Comparison of ENCODE assay signal across 8 mouse cellular contexts in the genomic region with DNA sequence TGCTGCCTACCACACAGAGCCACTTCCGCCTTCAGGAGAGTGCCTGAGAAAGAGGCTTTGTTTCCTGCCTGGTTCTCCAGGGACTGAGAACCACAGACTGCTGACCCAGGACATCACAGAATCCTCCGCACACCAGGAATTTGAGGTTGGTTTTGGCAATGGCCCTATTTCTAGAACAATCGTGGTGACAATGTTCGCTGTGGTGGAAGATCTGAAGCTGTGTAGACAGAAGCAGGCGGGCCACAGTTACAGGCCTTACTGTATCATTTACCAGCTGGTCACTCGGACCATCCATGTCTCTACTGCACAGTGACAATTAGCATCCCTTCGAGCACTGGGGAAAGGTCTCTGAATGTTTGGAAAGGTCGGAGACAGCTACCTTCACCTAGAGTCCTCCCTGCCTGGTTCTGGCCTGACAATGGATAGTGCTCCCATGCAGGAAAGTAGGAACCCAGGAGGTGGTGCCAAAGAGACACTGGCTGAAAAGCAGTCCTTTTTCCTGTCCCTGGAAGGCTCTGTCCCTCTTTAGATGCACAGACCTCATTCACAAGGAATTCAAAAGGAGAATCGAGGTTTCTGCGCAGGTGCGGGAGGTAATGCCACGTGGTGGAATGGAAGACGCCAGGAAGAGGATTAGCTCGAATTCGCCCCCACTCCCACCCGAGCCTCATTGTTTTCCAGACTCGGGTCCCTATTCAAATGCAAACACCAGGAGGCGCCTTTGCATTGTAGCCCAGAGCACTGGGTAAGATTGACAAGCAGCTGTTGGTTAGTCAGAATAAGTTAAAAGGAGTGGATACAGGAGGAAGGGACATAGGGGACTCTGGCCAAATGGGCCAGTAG. TPM values are rescaled to one million over a fixed set of nuclear protein-coding genes. Genes with fewer than 3 reads are reported as not detected.
DNase-seq lines count a peak whose midpoint lies in the region; ATAC-seq and TF ChIP-seq lines count a peak whose summit lies in the region.

No protein-coding gene starts in this region.

- no peaks in the 10 kb centered on the region for H3K79me2 ChIP-seq in liver, adult 2 months (ENCODE audit: control insufficient read depth, insufficient read depth, low read length)

- peak; percentile 20 for DNase-seq in thymus, postnatal 4 days
- no peak for DNase-seq in thymus, postnatal 36 days
- DNase-seq in cerebellum, postnatal 25 days: peak; percentile 64 to 72
- DNase-seq in heart, embryonic 10.5 days (ENCODE audit: low spot score): no peak
- peak; percentile 19 for DNase-seq in liver, adult 2 months (ENCODE audit: extremely low read depth, low read depth, low spot score)
- no peak for DNase-seq in natural killer cell, adult 2 months (ENCODE audit: low spot score in 2 of 2)

- 30% methylated on average over 18 of the region's 18 CpGs for WGBS in heart, embryonic 10.5 days
- 34% methylated on average over 18 of the region's 18 CpGs for WGBS in kidney, embryonic 16.5 days
- 34% methylated on average over 18 of the region's 18 CpGs for WGBS in liver, adult 2 months
- WGBS in neural tube, embryonic 15.5 days: 28% methylated on average over 18 of the region's 18 CpGs

- H3K36me3 ChIP-seq in heart, embryonic 10.5 days: no peaks in the 10 kb centered on the region
- no peaks in the 10 kb centered on the region for H3K36me3 ChIP-seq in kidney, embryonic 16.5 days (ENCODE audit: insufficient read depth, low read length)
- no peaks in the 10 kb centered on the region for H3K36me3 ChIP-seq in liver, adult 2 months (ENCODE audit: control insufficient read depth, insufficient read depth, low read length)
- no peaks in the 10 kb centered on the region for H3K36me3 ChIP-seq in neural tube, embryonic 15.5 days

- H3K27me3 ChIP-seq in heart, embryonic 10.5 days (ENCODE audit: insufficient read depth, poor library complexity, severe bottlenecking): peaks cover 33% of the 10 kb centered on the region; the same call in 1 of the 2 replicates
- H3K27me3 ChIP-seq in kidney, embryonic 16.5 days (ENCODE audit: insufficient read depth, low read length): peaks cover 15% of the 10 kb centered on the region
- H3K27me3 ChIP-seq in liver, adult 2 months (ENCODE audit: control insufficient read depth, insufficient read depth, low read length): peaks cover 3% of the 10 kb centered on the region; the same call in 1 of the 2 replicates
- H3K27me3 ChIP-seq in neural tube, embryonic 15.5 days (replicated peaks): peaks cover 32% of the 10 kb centered on the region

- H3K4me2 ChIP-seq in kidney, embryonic 16.5 days (replicated peaks; ENCODE audit: low read depth, low read length): peak overlapping the region; percentile 44
- peak overlapping the region; percentile 49 for H3K4me2 ChIP-seq in neural tube, embryonic 15.5 days

- H3K9me3 ChIP-seq in heart, embryonic 10.5 days: no peaks in the 10 kb centered on the region
- H3K9me3 ChIP-seq in kidney, embryonic 16.5 days (ENCODE audit: low read length): no peaks in the 10 kb centered on the region
- no peaks in the 10 kb centered on the region for H3K9me3 ChIP-seq in neural tube, embryonic 15.5 days (replicated peaks)

- H3K4me1 ChIP-seq in heart, embryonic 10.5 days: peaks cover 18% of the 10 kb centered on the region
- peaks cover 10% of the 10 kb centered on the region for H3K4me1 ChIP-seq in kidney, embryonic 16.5 days (ENCODE audit: insufficient read depth, low read length)
- no peaks in the 10 kb centered on the region for H3K4me1 ChIP-seq in liver, adult 2 months (ENCODE audit: control insufficient read depth, insufficient read depth, low read length)
- H3K4me1 ChIP-seq in neural tube, embryonic 15.5 days: peaks cover 21% of the 10 kb centered on the region

- peak; percentile 44 for TF ChIP-seq CTCF in liver, adult 2 months (IDR thresholded peaks at IDR 0.05; ENCODE audit: low read depth, low read length)

- TF ChIP-seq POLR2A in liver, adult 2 months (IDR thresholded peaks at IDR 0.05; ENCODE audit: extremely low read depth, insufficient read depth, low read length): no peak

- no peak overlapping the region for H3K9ac ChIP-seq in kidney, embryonic 16.5 days (replicated peaks; ENCODE audit: low read length)
- no peak overlapping the region for H3K9ac ChIP-seq in liver, adult 2 months (ENCODE audit: low read depth, low read length)
- H3K9ac ChIP-seq in neural tube, embryonic 15.5 days (replicated peaks): peak overlapping the region; percentile 29; the same call in 1 of the 2 replicates

- peak overlapping the region; percentile 49 for H3K4me3 ChIP-seq in heart, embryonic 10.5 days
- H3K4me3 ChIP-seq in kidney, embryonic 16.5 days (ENCODE audit: low read length): no peak overlapping the region
- no peak overlapping the region for H3K4me3 ChIP-seq in liver, adult 2 months (ENCODE audit: insufficient read depth, low read depth, low read length)
- H3K4me3 ChIP-seq in neural tube, embryonic 15.5 days (replicated peaks): peak overlapping the region; percentile 14; the same call in 1 of the 2 replicates

- ATAC-seq in kidney, embryonic 16.5 days (ENCODE audit: low FRiP score, low TSS enrichment): peak; percentile 62
- peak; percentile 68 for ATAC-seq in neural tube, embryonic 15.5 days (ENCODE audit: low FRiP score)

- peak overlapping the region; percentile 16; the same call in 1 of the 2 replicates for H3K27ac ChIP-seq in heart, embryonic 10.5 days
- no peak overlapping the region for H3K27ac ChIP-seq in kidney, embryonic 16.5 days (ENCODE audit: low read length)
- H3K27ac ChIP-seq in liver, adult 2 months (replicated peaks; ENCODE audit: insufficient read depth, low read depth, low read length): no peak overlapping the region
- H3K27ac ChIP-seq in neural tube, embryonic 15.5 days (replicated peaks): no peak overlapping the region

RNA-seq across cellular contexts. Expression of gene Pax6, which starts 52.6 kb away (rescaled TPM):
- polyA plus RNA-seq in heart, embryonic 10.5 days (2016; fragmentation: Nextera tagmentation; extraction: Ambion mirVana): 0.28 and 0.54 TPM in 2 replicates
- 0.09 and 0.13 TPM in 2 replicates for polyA plus RNA-seq in kidney, embryonic 16.5 days (2015; fragmentation: Nextera tagmentation; extraction: Ambion mirVana)
- not detected in 2 replicates for total RNA-seq in liver, adult 2 months (2014; rRNA removed)
- polyA plus RNA-seq in liver, adult 2 months (2012; rRNA removed): not detected in 2 replicates
- 9.4 and 11.4 TPM in 2 replicates for polyA plus RNA-seq in neural tube, embryonic 15.5 days (2015; fragmentation: Nextera tagmentation; extraction: Ambion mirVana)

Comparison
In these comparisons a context has a peak if more than half of its experiments do, and no peak if none do; other contexts are left out.
1. DNase-seq: peak in thymus, postnatal 4 days (single experiment), cerebellum, postnatal 25 days (2 of 2) and liver, adult 2 months (single experiment); none in thymus, postnatal 36 days (0 of 2), heart, embryonic 10.5 days (single experiment) and natural killer cell, adult 2 months (0 of 2).
2. H3K4me3 ChIP-seq: peak in heart, embryonic 10.5 days (single experiment) and neural tube, embryonic 15.5 days (single experiment); none in kidney, embryonic 16.5 days (single experiment) and liver, adult 2 months (single experiment).